Mouse (Mus musculus) right cerebral cortex, postnatal 14 days (tissue): ENCODE data around the gene Gm4312.
"Not testable (repeated sequence)": the region's sequence is repeated elsewhere in the genome, so short reads cannot be mapped to it uniquely, and the experiment has no call there.

Source experiments
- DNase-seq: peaks from one replicate; pipeline ENCODE4 v3.0.0; 2022

Gm4312 gene

GRCm38 (mm10) chr10:100382460-100382859 is at the start of gene Gm4312:
Gene Gm4312 (minus strand): TSS chr10:100382560.
- not testable (repeated sequence) for DNase-seq

GRCm38 (mm10) chr10:100427592-100427991 is 45.2 kb upstream of the Gm4312 start:
- DNase-seq = no peak

GRCm38 (mm10) chr10:100415566-100415965 is 33.2 kb upstream of the Gm4312 start:
- no peak for DNase-seq

- not testable (repeated sequence) for DNase-seq
These were observed 19.9 kb upstream of the Gm4312 start for GRCm38 (mm10) chr10:100402301-100402700.

- DNase-seq = not testable (repeated sequence)
These were observed 21.3 kb downstream of the Gm4312 start, which contains the start of gene Gm4307 for GRCm38 (mm10) chr10:100361038-100361437. Gene Gm4307 (plus strand): TSS chr10:100361338.

GRCm38 (mm10) chr10:100356841-100357240 is 25.5 kb downstream of the Gm4312 start:
- DNase-seq = not testable (repeated sequence)

GRCm38 (mm10) chr10:100350793-100351192 is 31.6 kb downstream of the Gm4312 start, which contains the start of gene Gm4305:
Gene Gm4305 (plus strand): TSS chr10:100351093.
- not testable (repeated sequence) for DNase-seq

- not testable (repeated sequence) for DNase-seq
These were observed 36.7 kb downstream of the Gm4312 start, which contains the start of gene Gm4303 for GRCm38 (mm10) chr10:100345672-100346071. Gene Gm4303 (plus strand): TSS chr10:100345972.

GRCm38 (mm10) chr10:100340536-100340935 is 41.8 kb downstream of the Gm4312 start, which contains the start of gene Gm4302:
Gene Gm4302 (plus strand): TSS chr10:100340836.
- not testable (repeated sequence) for DNase-seq

- DNase-seq = not testable (repeated sequence)
These were observed 47.0 kb downstream of the Gm4312 start, which contains the start of gene Gm4301 for GRCm38 (mm10) chr10:100335376-100335775. Gene Gm4301 (plus strand): TSS chr10:100335676.
